Mouse (Mus musculus): Measurements from ENCODE around the gene Fndc7. TPM values are rescaled to one million over a fixed set of nuclear protein-coding genes. Genes with fewer than 3 reads are reported as not detected.
"Not testable (repeated sequence)": the region's sequence is repeated elsewhere in the genome, so short reads cannot be mapped to it uniquely, and the experiment has no call there.

Gene Fndc7
- polyA plus RNA-seq, 1 experiment from 2014 or later = 0.10 TPM

- TF ChIP-seq CTCF (IDR thresholded peaks at IDR 0.05) = no peak
- POLR2A ChIA-PET = no interaction called here
- peak; percentile 28 for DNase-seq (ENCODE audit: low read depth, low spot score)
- ATAC-seq = no peak
- in situ Hi-C loops (cut with MboI; ENCODE audit: low pct_unique_long_range_greater_than_20kb) = loop anchor here (5.0 kb wide), 1 partner anchor 52 kb away; no protein-coding TSS in a partner anchor
- no peaks in the 10 kb centered on the region for H3K27me3 ChIP-seq
- CTCF ChIA-PET = no interaction called here
These were observed 39.3 kb downstream of the Fndc7 start for GRCm38 (mm10) chr3:108850506-108850905.

DNA sequence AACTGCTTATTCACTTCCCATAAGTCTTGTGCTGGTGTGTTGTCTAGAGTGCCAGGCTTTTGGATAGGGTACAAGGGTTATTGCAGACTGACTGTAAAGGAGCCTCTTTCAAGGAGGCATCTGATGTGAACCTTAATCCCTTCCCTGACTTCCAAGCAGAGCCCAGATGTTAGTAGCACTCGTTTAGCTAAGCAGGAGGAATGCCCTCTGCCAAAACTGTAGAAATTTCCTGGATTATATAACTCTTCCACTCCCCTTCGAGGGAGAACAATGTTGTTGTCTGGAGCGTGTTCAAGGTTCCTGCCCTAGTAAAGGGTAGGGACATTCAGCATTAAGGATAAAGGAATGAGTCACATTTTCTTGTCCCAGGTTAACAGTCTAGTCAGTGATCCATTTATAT, 43.2 kb downstream of the Fndc7 start:
- ChIA-PET CTCF (interaction anchor here (1.3 to 2.7 kb wide), 2 partner anchors 9 to 61 kb away, joined by 3 to 6 read pairs; no protein-coding TSS in a partner anchor), POLR2A (no interaction called here)
- in situ Hi-C loops (cut with MboI; ENCODE audit: low pct_unique_long_range_greater_than_20kb) = no loop called here
- ATAC-seq (no peak), DNase-seq (ENCODE audit: low read depth, low spot score) (no peak)
- no peaks in the 10 kb centered on the region for H3K27me3 ChIP-seq
- TF ChIP-seq CTCF (IDR thresholded peaks at IDR 0.05) = no peak

DNA sequence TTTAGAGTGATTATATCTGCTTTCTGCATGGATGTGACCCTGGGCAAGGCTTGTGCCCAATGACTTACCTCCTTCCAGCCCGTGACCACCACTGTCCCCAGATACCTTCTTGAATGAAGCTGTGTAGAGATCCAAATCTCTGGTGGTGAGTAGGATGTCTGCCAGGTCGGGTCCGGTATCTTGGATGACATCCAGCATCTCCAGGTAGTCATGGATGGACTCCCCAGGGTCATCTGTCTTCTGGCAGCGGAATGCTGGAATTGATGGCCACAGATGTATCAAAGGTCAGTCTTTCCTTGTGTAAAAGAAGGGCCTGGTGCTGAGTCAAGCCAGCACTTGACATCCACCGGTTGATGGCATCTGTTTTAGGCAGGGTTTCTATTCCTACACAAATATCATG, 45.3 kb downstream of the Fndc7 start:
- CTCF ChIA-PET = interaction anchor here (0.9 to 1.2 kb wide), 4 partner anchors 9 to 62 kb away, joined by 3 read pairs; no protein-coding TSS in a partner anchor
- TF ChIP-seq CTCF (IDR thresholded peaks at IDR 0.05) = no peak
- in situ Hi-C loops (cut with MboI; ENCODE audit: low pct_unique_long_range_greater_than_20kb) = no loop called here
- POLR2A ChIA-PET = interaction anchor here (0.5 kb wide), 1 partner anchor 585 kb away, joined by 3 read pairs; no protein-coding TSS in a partner anchor
- ATAC-seq (no peak), DNase-seq (ENCODE audit: low read depth, low spot score) (no peak)
- H3K27me3 ChIP-seq = no peaks in the 10 kb centered on the region

GRCm38 (mm10) chr3:108844026-108844425, 45.8 kb downstream of the Fndc7 start:
- in situ Hi-C loops (cut with MboI; ENCODE audit: low pct_unique_long_range_greater_than_20kb) = no loop called here
- no peak for TF ChIP-seq CTCF (IDR thresholded peaks at IDR 0.05)
- no peak for DNase-seq (ENCODE audit: low read depth, low spot score)

DNA sequence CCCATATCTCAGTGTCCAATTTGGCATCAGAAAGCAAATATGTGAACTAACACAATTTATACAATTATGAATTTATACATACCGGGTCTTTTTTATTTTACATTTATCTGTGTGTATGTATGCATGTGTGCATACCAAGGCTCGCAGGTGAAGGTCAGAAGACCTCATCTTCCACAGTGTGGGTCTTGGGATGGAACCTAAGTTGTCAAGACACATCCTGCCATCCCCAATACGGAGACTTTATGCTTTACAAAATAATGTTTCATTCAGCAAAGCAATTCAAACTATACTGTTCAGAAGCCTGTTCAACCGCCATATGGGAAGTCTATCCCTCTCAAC, 49.1 kb downstream of the Fndc7 start:
- TF ChIP-seq CTCF (IDR thresholded peaks at IDR 0.05) = no peak
- H3K27me3 ChIP-seq = no peaks in the 10 kb centered on the region
- in situ Hi-C loops (cut with MboI; ENCODE audit: low pct_unique_long_range_greater_than_20kb) = no loop called here
- CTCF ChIA-PET = interaction anchor here (0.7 to 2.0 kb wide), 19 partner anchors 9 to 119 kb away, joined by 3 to 14 read pairs (median 4); partner anchors contain the start of genes Fndc7, Gpsm2 and Prpf38b
- ATAC-seq = no peak
- POLR2A ChIA-PET = interaction anchor here (1.9 to 2.4 kb wide), 2 partner anchors 15 to 70 kb away, joined by 7 to 13 read pairs; partner anchors contain the start of gene Prpf38b
- DNase-seq (ENCODE audit: low read depth, low spot score) = no peak

More at GRCm38 (mm10) chr3:108844026-108844425, 45.8 kb downstream of the Fndc7 start:
- ChIA-PET POLR2A (interaction anchor here (1.2 kb wide), 1 partner anchor 11 kb away, joined by 3 read pairs; no protein-coding TSS in a partner anchor), CTCF (interaction anchor here (0.8 to 1.3 kb wide), 5 partner anchors 9 to 66 kb away, joined by 3 read pairs; no protein-coding TSS in a partner anchor)
- ATAC-seq = no peak
- no peaks in the 10 kb centered on the region for H3K27me3 ChIP-seq

DNA sequence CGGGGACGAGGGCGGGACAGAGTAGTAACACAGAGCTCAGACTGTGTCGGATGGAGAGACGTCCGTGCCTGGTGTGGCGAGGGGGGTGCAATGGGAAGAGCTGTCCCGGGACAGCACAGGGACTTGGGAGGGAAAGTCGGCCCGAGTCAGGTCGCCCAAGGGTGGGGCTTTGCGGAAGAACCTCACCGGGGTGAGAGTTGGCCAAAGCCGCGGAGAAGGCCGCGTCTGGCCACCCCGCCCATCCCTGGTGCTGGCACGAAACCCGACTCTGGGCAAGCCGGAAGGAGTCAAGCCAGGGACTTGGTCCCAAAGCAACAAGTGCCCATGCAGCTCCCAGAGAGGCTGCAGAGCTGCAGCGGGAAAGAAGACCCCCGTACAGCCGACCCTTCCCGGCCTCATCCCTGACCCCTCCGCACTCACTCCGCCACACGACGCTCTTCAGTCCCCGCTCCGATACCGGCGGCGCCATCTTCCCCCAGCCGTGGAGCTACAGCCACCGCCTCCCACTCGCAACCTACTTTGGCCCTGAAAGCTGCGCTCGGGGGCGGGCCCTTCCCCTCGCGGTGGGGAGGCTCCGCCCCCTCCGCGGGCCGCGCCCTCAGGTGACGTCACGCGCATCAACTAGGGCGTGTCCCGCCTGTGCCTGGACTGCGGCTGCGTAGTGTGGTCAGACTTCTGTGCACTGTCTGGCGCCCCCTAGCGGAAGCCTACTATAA, 49.6 kb downstream of the Fndc7 start, which contains the start of gene Stxbp3:
Stxbp3 (minus strand) TSS at position 527 of the 716 bp plus-strand sequence.
- ChIA-PET CTCF (interaction anchor here (0.7 to 2.0 kb wide), 19 partner anchors 9 to 118 kb away, joined by 3 to 14 read pairs (median 3); partner anchors contain the start of genes Gpsm2 and Prpf38b), POLR2A (interaction anchor here (0.5 to 2.4 kb wide), 5 partner anchors 16 to 71 kb away, joined by 3 to 13 read pairs (median 4); partner anchors contain the start of gene Prpf38b)
- DNase-seq (ENCODE audit: low read depth, low spot score) = peak; percentile 99
- ATAC-seq = peak; percentile 95
- no peaks in the 10 kb centered on the region for H3K27me3 ChIP-seq
- in situ Hi-C loops (cut with MboI; ENCODE audit: low pct_unique_long_range_greater_than_20kb) = no loop called here
- TF ChIP-seq CTCF (IDR thresholded peaks at IDR 0.05) = peak; percentile 100

DNA sequence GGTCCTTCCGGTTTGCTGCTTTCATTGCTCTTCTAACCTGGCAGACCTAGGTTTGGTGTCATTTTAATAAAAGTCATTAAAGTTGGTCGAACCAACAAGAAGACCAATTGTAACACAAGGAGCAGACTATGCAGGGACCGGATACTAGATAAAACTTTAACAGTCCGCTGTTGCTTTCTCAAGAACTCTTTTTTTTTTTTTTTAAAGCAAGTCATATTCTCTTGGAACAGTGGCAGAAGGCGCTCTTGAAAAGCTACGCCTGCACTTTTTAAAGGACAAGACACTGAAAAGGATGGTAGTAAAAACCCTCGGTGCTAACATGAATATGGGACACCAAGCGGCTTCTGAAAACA, 50.2 kb downstream of the Fndc7 start:
- no peaks in the 10 kb centered on the region for H3K27me3 ChIP-seq
- ChIA-PET CTCF (interaction anchor here (0.7 to 2.0 kb wide), 13 partner anchors 8 to 117 kb away, joined by 3 to 12 read pairs (median 3); partner anchors contain the start of genes Gpsm2 and Prpf38b), POLR2A (interaction anchor here (0.5 to 2.4 kb wide), 5 partner anchors 16 to 71 kb away, joined by 3 to 13 read pairs (median 4); partner anchors contain the start of gene Prpf38b)
- DNase-seq (ENCODE audit: low read depth, low spot score) (no peak), ATAC-seq (no peak)
- TF ChIP-seq CTCF (IDR thresholded peaks at IDR 0.05) = no peak
- in situ Hi-C loops (cut with MboI; ENCODE audit: low pct_unique_long_range_greater_than_20kb) = no loop called here

- TF ChIP-seq CTCF (IDR thresholded peaks at IDR 0.05) = no peak
- in situ Hi-C loops (cut with MboI; ENCODE audit: low pct_unique_long_range_greater_than_20kb) = no loop called here
- no peak for ATAC-seq
- no peaks in the 10 kb centered on the region for H3K27me3 ChIP-seq
- ChIA-PET POLR2A (interaction anchor here (1.0 kb wide), 1 partner anchor 34 kb away, joined by 4 read pairs; no protein-coding TSS in a partner anchor), CTCF (interaction anchor here (0.8 to 2.6 kb wide), 3 partner anchors 10 to 37 kb away, joined by 3 to 13 read pairs (median 4); no protein-coding TSS in a partner anchor)
- no peak for DNase-seq (ENCODE audit: low read depth, low spot score)
These were observed 50.8 kb downstream of the Fndc7 start for GRCm38 (mm10) chr3:108838980-108839379.

- POLR2A ChIA-PET = interaction anchor here (1.8 kb wide), 1 partner anchor 74 kb away, joined by 6 read pairs; no protein-coding TSS in a partner anchor
- no peak for ATAC-seq
- CTCF ChIA-PET = interaction anchor here (1.6 to 2.6 kb wide), 4 partner anchors 11 to 66 kb away, joined by 3 to 13 read pairs (median 6); no protein-coding TSS in a partner anchor
- no peaks in the 10 kb centered on the region for H3K27me3 ChIP-seq
- no peak for TF ChIP-seq CTCF (IDR thresholded peaks at IDR 0.05)
- DNase-seq (ENCODE audit: low read depth, low spot score) = no peak
- in situ Hi-C loops (cut with MboI; ENCODE audit: low pct_unique_long_range_greater_than_20kb) = no loop called here
These were observed 52.9 kb downstream of the Fndc7 start for GRCm38 (mm10) chr3:108836931-108837330.

DNA sequence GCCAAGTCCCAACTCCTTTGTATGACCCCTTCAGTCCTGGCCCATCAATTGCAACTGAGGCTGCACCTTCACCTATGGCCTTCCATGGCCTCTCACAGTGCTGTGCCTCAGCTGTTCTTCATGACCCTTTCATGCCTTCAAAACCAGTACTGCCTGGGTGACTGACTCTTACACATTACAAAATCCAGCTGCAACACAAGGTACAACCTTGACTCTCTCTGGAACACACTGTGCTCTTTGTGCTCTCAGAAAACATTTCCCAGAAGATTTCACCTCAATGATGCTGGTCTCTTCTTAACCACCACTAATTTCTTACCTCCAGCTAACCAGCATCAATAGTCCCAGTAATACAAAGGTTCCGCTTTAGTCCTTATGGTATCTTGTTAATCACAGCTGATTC, 56.1 kb downstream of the Fndc7 start:
- in situ Hi-C loops (cut with MboI; ENCODE audit: low pct_unique_long_range_greater_than_20kb); POLR2A ChIA-PET; DNase-seq (ENCODE audit: low read depth, low spot score); H3K27me3 ChIP-seq; ATAC-seq: not testable (repeated sequence)
- CTCF ChIA-PET = interaction anchor here (1.1 kb wide), 1 partner anchor 10 kb away, joined by 4 read pairs; no protein-coding TSS in a partner anchor
